ENCODE assay signal across 8 mouse cellular contexts in genomic region chr8:119466105-119466504, GRCm38 (mm10). TPM values are rescaled to one million over a fixed set of nuclear protein-coding genes. Genes with fewer than 3 reads are reported as not detected.
DNase-seq lines count a peak whose midpoint lies in the region; ATAC-seq and TF ChIP-seq lines count a peak whose summit lies in the region.

No protein-coding gene starts in this region.

- H3K36me3 ChIP-seq in kidney, postnatal 0 days (ENCODE audit: insufficient read depth, low read length): no peaks in the 10 kb centered on the region
- H3K36me3 ChIP-seq in hindbrain, embryonic 12.5 days: no peaks in the 10 kb centered on the region
- no peaks in the 10 kb centered on the region for H3K36me3 ChIP-seq in limb, embryonic 13.5 days

- peak; percentile 74 for ATAC-seq in kidney, postnatal 0 days (replicated peaks; ENCODE audit: low FRiP score, low read depth)
- ATAC-seq in hindbrain, embryonic 12.5 days (ENCODE audit: low FRiP score): peak; percentile 33; the same call in 1 of the 2 replicates
- 0 out of 2 replicates have a peak, but pooled peaks have one; percentile 20 for ATAC-seq in limb, embryonic 13.5 days (ENCODE audit: low FRiP score, low read depth)

- intact Hi-C loops in gastrocnemius, postnatal 14 days (cut with DNase I; ENCODE audit: low total_unique reads): no loop called here
- intact Hi-C loops in gastrocnemius, postnatal 36 days (cut with DNase I): no loop called here

- no peak overlapping the region for H3K9ac ChIP-seq in kidney, postnatal 0 days (ENCODE audit: low read depth, low read length)
- peak overlapping the region; percentile 1; the same call in 1 of the 2 replicates for H3K9ac ChIP-seq in hindbrain, embryonic 12.5 days
- no peak overlapping the region for H3K9ac ChIP-seq in limb, embryonic 13.5 days

- no peak for TF ChIP-seq CTCF in kidney, postnatal 0 days (IDR thresholded peaks at IDR 0.05; ENCODE audit: low read depth)

- H3K9me3 ChIP-seq in kidney, postnatal 0 days (replicated peaks; ENCODE audit: low read length): no peaks in the 10 kb centered on the region
- no peaks in the 10 kb centered on the region for H3K9me3 ChIP-seq in hindbrain, embryonic 12.5 days (replicated peaks)
- H3K9me3 ChIP-seq in limb, embryonic 13.5 days: no peaks in the 10 kb centered on the region

- no peak overlapping the region for H3K27ac ChIP-seq in kidney, postnatal 0 days
- 0 out of 2 replicates have a peak overlapping the region, but pooled peaks have one; percentile 57 for H3K27ac ChIP-seq in hindbrain, embryonic 12.5 days
- no peak overlapping the region for H3K27ac ChIP-seq in limb, embryonic 13.5 days

- no peak overlapping the region for H3K4me3 ChIP-seq in kidney, postnatal 0 days (replicated peaks; ENCODE audit: low read depth, low read length)
- no peak overlapping the region for H3K4me3 ChIP-seq in hindbrain, embryonic 12.5 days
- peak overlapping the region; percentile 7; the same call in 1 of the 2 replicates for H3K4me3 ChIP-seq in limb, embryonic 13.5 days

- H3K27me3 ChIP-seq in kidney, postnatal 0 days (ENCODE audit: insufficient read depth, low read length): no peaks in the 10 kb centered on the region
- H3K27me3 ChIP-seq in hindbrain, embryonic 12.5 days: peaks cover 17% of the 10 kb centered on the region
- H3K27me3 ChIP-seq in limb, embryonic 13.5 days: peaks cover 35% of the 10 kb centered on the region

- peak; percentile 38 for DNase-seq in kidney, postnatal 0 days (ENCODE audit: low spot score)
- no peak for DNase-seq in kidney, adult 9 months
- peak; percentile 56 for DNase-seq in embryo, embryonic 11 days
- peak; percentile 67 for DNase-seq in right cerebral cortex, postnatal 25 days
- no peak for DNase-seq in gastrocnemius, postnatal 14 days
- no peak for DNase-seq in gastrocnemius, postnatal 36 days

- peak overlapping the region; percentile 43 for H3K4me2 ChIP-seq in kidney, postnatal 0 days (ENCODE audit: low read length)
- peak overlapping the region; percentile 27 for H3K4me2 ChIP-seq in hindbrain, embryonic 12.5 days (replicated peaks)
- H3K4me2 ChIP-seq in limb, embryonic 13.5 days (replicated peaks): peak overlapping the region; percentile 51

- WGBS in kidney, postnatal 0 days: 4% methylated on average over 18 of the region's 18 CpGs
- 4% methylated on average over 18 of the region's 18 CpGs for WGBS in hindbrain, embryonic 12.5 days
- under 1% methylated on average over 18 of the region's 18 CpGs for WGBS in limb, embryonic 13.5 days

- peaks cover 9% of the 10 kb centered on the region; the same call in 1 of the 2 replicates for H3K4me1 ChIP-seq in kidney, postnatal 0 days (replicated peaks; ENCODE audit: insufficient read depth, low read length)
- peaks cover 46% of the 10 kb centered on the region for H3K4me1 ChIP-seq in hindbrain, embryonic 12.5 days
- H3K4me1 ChIP-seq in limb, embryonic 13.5 days: peaks cover 16% of the 10 kb centered on the region

RNA-seq across cellular contexts. Expression of gene Necab2, which starts 19.6 kb away (rescaled TPM):
- polyA plus RNA-seq in kidney, postnatal 0 days (2015; fragmentation: Nextera tagmentation; extraction: Ambion mirVana): 0.61 and 0.79 TPM in 2 replicates
- 18.3 and 23.7 TPM in 2 replicates for polyA plus RNA-seq in hindbrain, embryonic 12.5 days (2016; fragmentation: Nextera tagmentation; extraction: Ambion mirVana)
- polyA plus RNA-seq in limb, embryonic 13.5 days (2015; fragmentation: Nextera tagmentation; extraction: Ambion mirVana): 3.1 and 3.5 TPM in 2 replicates
- total RNA-seq in gastrocnemius, postnatal 14 days (2021): under 1 TPM; 0.33 to 0.59 TPM
- total RNA-seq in gastrocnemius, postnatal 36 days (2021): under 1 TPM in 1 of 2 experiments, not detected in 1; 0.52 TPM

RNA-seq across cellular contexts. Expression of gene Osgin1, which starts 32.2 kb away (rescaled TPM):
- 4.1 and 4.4 TPM in 2 replicates for polyA plus RNA-seq in kidney, postnatal 0 days (2015; fragmentation: Nextera tagmentation; extraction: Ambion mirVana)
- 0.12 and 0.14 TPM in 2 replicates for polyA plus RNA-seq in hindbrain, embryonic 12.5 days (2016; fragmentation: Nextera tagmentation; extraction: Ambion mirVana)
- polyA plus RNA-seq in limb, embryonic 13.5 days (2015; fragmentation: Nextera tagmentation; extraction: Ambion mirVana): 0.73 and 0.76 TPM in 2 replicates
- 1 to 10 TPM; 3.9 to 5.1 TPM for total RNA-seq in gastrocnemius, postnatal 14 days (2021)
- 10 to 100 TPM; 15.1 to 17.3 TPM for total RNA-seq in gastrocnemius, postnatal 36 days (2021)

RNA-seq across cellular contexts. Expression of gene Slc38a8, which starts 35.4 kb away (rescaled TPM):
- 0.06 TPM in 1 of 2 replicates, not detected in the other for polyA plus RNA-seq in kidney, postnatal 0 days (2015; fragmentation: Nextera tagmentation; extraction: Ambion mirVana)
- 0.08 and 0.12 TPM in 2 replicates for polyA plus RNA-seq in hindbrain, embryonic 12.5 days (2016; fragmentation: Nextera tagmentation; extraction: Ambion mirVana)
- polyA plus RNA-seq in limb, embryonic 13.5 days (2015; fragmentation: Nextera tagmentation; extraction: Ambion mirVana): 0.29 TPM in 1 of 2 replicates, not detected in the other
- total RNA-seq in gastrocnemius, postnatal 14 days (2021): not detected
- total RNA-seq in gastrocnemius, postnatal 36 days (2021): not detected

Comparison
In these comparisons a context has a peak if more than half of its experiments do, and no peak if none do; other contexts are left out.
1. DNase-seq: peak in kidney, postnatal 0 days (single experiment), embryo, embryonic 11 days (single experiment) and right cerebral cortex, postnatal 25 days (single experiment); none in kidney, adult 9 months (single experiment), gastrocnemius, postnatal 14 days (single experiment) and gastrocnemius, postnatal 36 days (0 of 2).
2. ATAC-seq: peak in every context shown above with its lines; median percentile 74 in kidney, postnatal 0 days; 33 in hindbrain, embryonic 12.5 days; 20 in limb, embryonic 13.5 days.
3. Peak in every context shown above with its lines, with median percentiles within 50 percentile points of each other: H3K4me2 ChIP-seq.